Mouse (Mus musculus) kidney, postnatal 36 days (tissue): ENCODE data around the gene Cluh.

Source experiments
- DNase-seq, 2 experiments: peaks; one replicate each; pipeline ENCODE4 v3.0.0; 2021 to 2022; ENCODE audit warnings: mixed read lengths in 2 of 2

Gene Cluh

DNA sequence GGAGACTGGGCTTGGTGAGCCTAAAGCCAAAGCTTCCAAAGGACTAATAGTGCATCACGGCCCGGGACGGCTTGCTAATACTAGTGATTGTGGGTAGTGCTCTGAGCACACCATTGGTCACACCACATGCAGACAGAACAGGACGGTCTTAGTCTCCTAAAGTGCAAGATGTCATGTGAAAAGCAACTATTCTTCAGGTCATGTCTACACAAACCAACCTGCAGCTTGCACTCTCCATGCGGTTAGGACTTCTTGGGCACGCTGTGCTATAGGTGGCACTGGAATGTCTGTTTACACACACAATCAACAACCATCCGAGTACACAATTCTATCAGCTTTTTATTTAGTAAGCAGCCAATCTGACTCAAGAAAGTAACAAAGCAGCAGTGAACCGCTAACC lies 25.4 kb downstream of the Cluh start:
- no peak for DNase-seq

DNA sequence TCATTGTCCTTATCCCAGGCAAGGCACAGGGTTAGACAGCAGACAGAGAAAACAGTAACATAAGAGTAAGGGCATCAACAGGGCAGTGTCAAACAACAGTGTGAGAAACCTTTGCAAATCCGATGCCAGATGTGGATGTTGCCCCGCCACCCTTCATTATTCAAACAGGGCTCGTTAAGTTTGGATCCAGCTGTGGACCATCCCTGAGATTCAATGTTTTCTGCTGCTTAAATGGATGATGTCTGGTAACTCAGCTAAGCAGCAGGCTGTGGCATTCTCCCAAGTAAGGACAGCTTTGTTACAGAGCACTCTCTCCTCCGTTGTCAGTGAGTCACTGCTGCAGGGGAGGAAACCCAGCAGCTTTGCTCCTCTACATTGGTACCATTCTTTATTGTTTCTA lies 25.9 kb downstream of the Cluh start:
- DNase-seq = no peak

DNA sequence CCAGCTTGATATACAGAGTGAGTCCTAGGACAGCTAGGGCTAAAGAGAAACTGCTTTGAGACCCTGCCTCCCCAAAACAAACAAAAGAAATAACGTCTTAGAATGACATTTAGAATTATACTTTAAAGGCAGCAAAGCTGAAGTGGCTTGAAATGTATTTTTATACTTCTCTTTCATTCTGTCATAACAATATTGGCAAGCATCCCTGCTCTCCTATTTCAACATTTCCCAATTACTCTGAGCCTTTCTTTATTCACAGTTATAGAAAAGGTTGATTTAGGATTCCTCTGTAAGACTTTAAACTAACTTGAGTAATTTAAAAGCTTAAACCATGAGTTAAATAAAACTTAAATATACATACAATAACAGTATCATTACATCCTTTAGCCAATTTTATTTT lies 42.9 kb downstream of the Cluh start:
- DNase-seq = no peak

DNA sequence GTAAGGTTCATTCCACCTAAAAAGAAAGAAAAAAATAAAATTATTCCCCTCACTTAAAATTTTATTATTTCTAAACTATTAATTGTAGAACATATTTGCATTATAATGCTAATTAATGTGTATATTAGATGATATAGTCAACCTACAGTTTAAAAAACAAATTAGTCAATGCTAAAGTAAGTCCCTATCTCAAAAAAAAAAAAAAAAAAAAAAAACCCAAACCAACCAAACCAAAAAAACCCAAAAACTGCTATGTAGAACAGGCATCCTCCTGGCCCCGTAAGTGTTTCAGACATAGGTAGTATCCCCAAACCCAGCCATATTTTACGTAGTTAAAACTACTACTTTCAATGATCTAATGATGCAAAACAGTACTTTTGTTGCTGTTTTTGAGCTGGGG lies 50.2 kb downstream of the Cluh start:
- DNase-seq = no peak

DNA sequence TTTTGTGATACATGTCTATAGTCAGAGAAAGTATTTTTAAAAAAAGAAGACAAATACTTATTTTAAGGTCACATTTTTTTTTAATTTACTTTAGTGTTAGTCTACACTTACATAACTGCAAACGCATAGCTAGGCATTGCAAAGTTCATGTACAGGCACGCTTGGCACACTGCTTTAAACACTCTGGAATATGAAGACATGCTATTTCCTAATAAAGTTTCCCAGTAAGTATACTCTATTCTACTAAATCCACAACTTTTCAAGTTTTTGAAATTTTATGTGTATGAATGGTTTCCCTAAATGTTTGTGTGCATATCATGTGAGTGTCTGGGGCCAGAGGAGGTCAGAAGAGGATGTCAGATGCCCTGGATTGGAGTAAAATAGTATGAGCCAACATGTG lies 54.8 kb downstream of the Cluh start:
- no peak for DNase-seq

DNA sequence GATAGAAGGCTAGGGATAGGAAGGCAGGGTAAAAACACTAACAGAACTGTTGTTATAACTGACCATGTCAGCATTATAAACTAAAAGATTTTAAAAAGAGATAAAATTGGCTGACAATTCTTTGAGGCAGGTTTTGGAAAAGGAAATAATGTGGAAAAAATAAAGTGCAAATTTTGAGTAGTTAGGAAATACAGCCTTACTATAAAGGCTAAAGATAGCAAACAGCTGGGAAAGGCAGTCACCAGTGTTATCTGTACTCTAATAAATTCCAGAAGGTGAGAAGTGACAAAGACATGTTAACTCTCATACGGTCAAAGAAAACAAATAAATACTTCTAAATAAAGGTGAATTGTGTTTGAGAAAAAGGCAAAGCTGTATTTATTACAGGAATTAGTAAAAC lies 59.5 kb downstream of the Cluh start:
- no peak for DNase-seq

DNA sequence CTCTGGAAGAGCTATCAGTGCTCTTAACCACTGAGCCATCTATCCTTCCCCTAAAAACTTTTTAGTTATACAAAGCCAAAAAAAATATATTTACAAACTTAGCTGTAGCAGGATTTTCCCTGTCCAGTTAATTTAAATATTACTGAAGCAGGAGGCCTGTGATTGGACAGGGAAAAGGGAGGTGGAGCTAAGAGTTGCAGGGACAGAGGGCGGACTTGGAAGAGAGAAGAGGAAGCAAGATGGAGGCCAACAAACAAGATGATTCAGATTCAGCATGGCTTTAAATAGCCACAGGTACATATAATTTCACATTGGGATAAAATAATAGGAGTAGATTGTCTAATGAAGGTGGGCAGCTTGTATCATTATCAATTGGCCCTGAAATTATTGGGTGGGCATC lies 61.4 kb downstream of the Cluh start:
- no peak for DNase-seq

DNA sequence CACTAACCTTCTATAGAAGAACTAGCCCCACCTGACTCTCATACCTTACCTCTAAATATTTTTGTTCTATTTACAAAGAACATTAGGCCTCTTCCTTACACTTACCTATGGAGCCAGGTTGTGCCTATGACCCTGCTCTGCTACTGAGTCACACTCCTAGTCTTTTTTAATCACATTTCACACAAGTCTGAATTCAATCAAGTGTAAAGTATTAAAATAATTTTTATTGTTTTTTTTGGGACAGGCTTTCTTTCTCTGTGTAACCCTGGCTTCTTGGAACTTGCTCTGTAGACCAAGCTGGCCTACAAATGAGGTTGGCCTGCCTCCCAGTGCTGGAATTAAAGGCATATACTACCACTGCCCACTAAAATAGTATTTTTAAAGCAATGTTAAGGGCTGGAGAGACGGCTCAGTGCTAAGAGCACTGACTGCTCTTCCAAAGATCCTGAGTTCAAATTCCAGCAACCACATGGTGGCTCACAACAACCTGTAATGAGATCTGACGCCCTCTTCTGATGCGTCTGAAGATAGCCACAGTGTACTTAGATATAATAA lies 66.8 kb downstream of the Cluh start:
- peak; percentile 25 to 59 for DNase-seq
